Mouse (Mus musculus): Measurements from ENCODE around the gene Gm6377. TPM values are rescaled to one million over a fixed set of nuclear protein-coding genes. Genes with fewer than 3 reads are reported as not detected.

Gene Gm6377
- polyA plus RNA-seq (2014; fragmentation: Nextera tagmentation; extraction: Ambion mirVana): not detected in 2 replicates

DNA sequence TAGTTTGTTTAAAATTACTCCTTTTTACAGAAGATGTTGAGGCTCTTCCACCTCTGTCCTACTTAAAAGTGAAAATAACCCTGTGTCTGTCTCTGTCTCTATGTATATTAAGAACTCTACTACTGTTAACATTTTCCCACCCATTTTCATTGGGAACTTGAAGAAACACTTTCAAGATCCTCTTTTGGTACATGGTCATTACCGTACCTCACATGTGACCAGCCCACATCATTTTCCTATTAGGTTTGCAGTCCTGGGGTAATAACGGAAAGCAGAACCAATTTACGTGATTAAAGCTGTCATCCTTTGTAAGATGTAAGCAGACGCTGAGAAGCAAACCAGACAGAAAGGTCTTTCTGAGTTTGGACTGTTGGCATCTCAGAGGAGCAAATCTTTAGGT lies at the start of gene Gm6377:
TSS of gene Gm6377 (plus strand) at position 289 of the 400 bp plus-strand sequence.
- no peak within 1 kb of the TSS for H3K9ac ChIP-seq (replicated peaks; ENCODE audit: low read depth, low read length)
- no peak within 1 kb of the TSS for H3K27ac ChIP-seq (ENCODE audit: low read depth, low read length)
- no peaks in the 10 kb centered on the region for H3K9me3 ChIP-seq (ENCODE audit: control insufficient read depth, low read length)
- WGBS: 78% methylated on average over 4 of the region's 4 CpGs
- H3K4me3 ChIP-seq (ENCODE audit: low read depth, low read length): no peak within 1 kb of the TSS
- no peak for ATAC-seq (ENCODE audit: low read depth)
- H3K4me2 ChIP-seq (ENCODE audit: low read depth, low read length): no peak within 1 kb of the TSS
- no peaks in the 10 kb centered on the region for H3K36me3 ChIP-seq (ENCODE audit: control insufficient read depth, insufficient read depth, low read length)
- H3K27me3 ChIP-seq (ENCODE audit: control insufficient read depth, insufficient read depth, low read length): no peaks in the 10 kb centered on the region
- H3K4me1 ChIP-seq (ENCODE audit: control insufficient read depth, insufficient read depth, low read length): no peaks in the 10 kb centered on the region

DNA sequence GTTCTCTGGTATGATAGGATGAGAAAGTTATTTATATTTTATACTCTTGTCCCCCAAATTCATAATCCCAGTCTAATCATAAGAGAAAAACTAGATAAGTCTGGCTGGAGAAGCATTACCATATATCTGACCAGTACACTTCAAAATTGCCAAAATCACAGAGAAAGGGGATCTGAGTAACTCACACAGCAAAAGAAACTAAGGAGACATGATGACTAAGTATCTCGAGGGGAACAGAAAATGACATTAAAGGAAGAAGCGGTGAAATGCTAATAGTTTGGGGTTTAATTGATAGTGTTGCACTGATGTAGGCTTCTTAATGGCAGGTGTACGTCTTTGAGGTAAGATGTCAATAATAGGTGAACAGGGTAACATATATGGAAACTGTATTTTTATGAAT lies 49.4 kb upstream of the Gm6377 start:
- Histone ChIP-seq H3K36me3 (ENCODE audit: control insufficient read depth, insufficient read depth, low read length) (no peaks in the 10 kb centered on the region), H3K9me3 (ENCODE audit: control insufficient read depth, low read length) (no peaks in the 10 kb centered on the region), H3K4me1 (ENCODE audit: control insufficient read depth, insufficient read depth, low read length) (no peaks in the 10 kb centered on the region), H3K27ac (ENCODE audit: low read depth, low read length) (no peak overlapping the region), H3K9ac (replicated peaks; ENCODE audit: low read depth, low read length) (no peak overlapping the region), H3K4me3 (ENCODE audit: low read depth, low read length) (no peak overlapping the region), H3K27me3 (ENCODE audit: control insufficient read depth, insufficient read depth, low read length) (no peaks in the 10 kb centered on the region), H3K4me2 (ENCODE audit: low read depth, low read length) (no peak overlapping the region)
- no peak for ATAC-seq (ENCODE audit: low read depth)
- 97% methylated on average over 3 of the region's 3 CpGs for WGBS

DNA sequence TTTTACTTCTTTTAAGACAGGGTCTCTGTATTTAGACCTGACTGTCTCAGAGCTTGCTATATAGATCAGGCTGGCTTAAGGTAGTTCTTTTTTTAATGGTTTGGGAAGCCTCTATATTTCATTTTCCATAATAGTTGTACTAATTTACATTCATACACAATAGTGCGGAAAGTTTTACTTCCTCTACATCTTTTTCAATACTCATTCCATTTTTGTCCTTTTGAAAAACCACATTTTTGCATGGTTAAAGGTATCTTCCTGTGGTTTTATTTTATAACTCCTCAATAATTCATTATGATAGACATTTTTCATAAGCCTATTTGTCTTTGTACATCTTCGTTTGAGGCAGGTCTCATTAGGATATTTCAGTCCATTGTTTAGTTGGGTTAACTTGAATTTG lies 45.3 kb upstream of the Gm6377 start:
- H3K4me2 ChIP-seq (ENCODE audit: low read depth, low read length): no peak overlapping the region
- H3K9me3 ChIP-seq (ENCODE audit: control insufficient read depth, low read length): no peaks in the 10 kb centered on the region
- H3K36me3 ChIP-seq (ENCODE audit: control insufficient read depth, insufficient read depth, low read length): no peaks in the 10 kb centered on the region
- H3K4me1 ChIP-seq (ENCODE audit: control insufficient read depth, insufficient read depth, low read length): no peaks in the 10 kb centered on the region
- whole genome bisulfite sequencing: 95% methylated on average over 2 of the region's 2 CpGs
- ATAC-seq (ENCODE audit: low read depth): no peak
- H3K9ac ChIP-seq (replicated peaks; ENCODE audit: low read depth, low read length): no peak overlapping the region
- no peak overlapping the region for H3K4me3 ChIP-seq (ENCODE audit: low read depth, low read length)
- H3K27ac ChIP-seq (ENCODE audit: low read depth, low read length): no peak overlapping the region
- no peaks in the 10 kb centered on the region for H3K27me3 ChIP-seq (ENCODE audit: control insufficient read depth, insufficient read depth, low read length)

DNA sequence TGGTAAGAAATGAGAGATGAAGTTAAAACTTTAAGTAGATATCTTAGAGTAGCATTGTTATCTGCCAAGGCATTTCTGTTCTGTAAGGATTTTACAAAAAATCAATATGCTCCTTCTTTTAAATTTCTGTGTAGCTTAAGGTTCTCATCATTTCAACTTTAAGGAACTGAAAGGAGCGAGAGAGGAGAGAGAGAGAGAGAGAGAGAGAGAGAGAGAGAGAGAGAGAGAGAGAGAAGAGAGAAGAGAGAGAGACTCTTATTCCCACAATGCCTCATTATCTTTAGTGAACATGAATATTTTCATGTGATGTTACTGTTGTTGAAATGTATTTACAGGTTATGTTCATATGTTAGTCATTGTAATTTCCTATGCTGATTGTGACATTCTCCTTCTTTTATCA lies 36.2 kb upstream of the Gm6377 start:
- Histone ChIP-seq H3K4me2 (ENCODE audit: low read depth, low read length) (no peak overlapping the region), H3K9me3 (ENCODE audit: control insufficient read depth, low read length) (no peaks in the 10 kb centered on the region), H3K9ac (replicated peaks; ENCODE audit: low read depth, low read length) (no peak overlapping the region), H3K27me3 (ENCODE audit: control insufficient read depth, insufficient read depth, low read length) (no peaks in the 10 kb centered on the region), H3K4me1 (ENCODE audit: control insufficient read depth, insufficient read depth, low read length) (no peaks in the 10 kb centered on the region), H3K36me3 (ENCODE audit: control insufficient read depth, insufficient read depth, low read length) (no peaks in the 10 kb centered on the region), H3K4me3 (ENCODE audit: low read depth, low read length) (no peak overlapping the region), H3K27ac (ENCODE audit: low read depth, low read length) (no peak overlapping the region)
- no peak for ATAC-seq (ENCODE audit: low read depth)
- WGBS: 100% methylated on average over 1 of the region's 1 CpGs

DNA sequence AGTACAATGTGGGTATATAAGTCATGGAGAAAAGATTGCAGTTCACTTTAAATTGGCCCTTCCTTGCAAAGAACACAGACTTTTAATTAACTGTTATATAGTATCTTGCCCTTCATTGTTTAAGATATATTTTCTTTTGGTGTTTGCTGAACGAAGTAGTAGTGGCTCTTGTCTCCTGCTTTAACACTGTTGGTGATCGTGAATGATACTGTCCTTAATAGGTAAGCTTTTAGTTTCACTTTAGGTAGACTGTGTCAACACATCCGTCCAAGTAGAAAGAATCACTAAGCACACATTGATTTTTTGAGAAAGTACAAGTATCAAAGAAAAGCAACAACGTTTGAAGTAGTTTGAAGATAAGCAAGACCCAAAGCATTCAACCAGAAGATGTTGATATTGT lies 35.7 kb upstream of the Gm6377 start:
- H3K4me2 ChIP-seq (ENCODE audit: low read depth, low read length): no peak overlapping the region
- no peaks in the 10 kb centered on the region for H3K4me1 ChIP-seq (ENCODE audit: control insufficient read depth, insufficient read depth, low read length)
- H3K4me3 ChIP-seq (ENCODE audit: low read depth, low read length): no peak overlapping the region
- no peaks in the 10 kb centered on the region for H3K9me3 ChIP-seq (ENCODE audit: control insufficient read depth, low read length)
- no peaks in the 10 kb centered on the region for H3K27me3 ChIP-seq (ENCODE audit: control insufficient read depth, insufficient read depth, low read length)
- 79% methylated on average over 4 of the region's 4 CpGs for WGBS
- H3K36me3 ChIP-seq (ENCODE audit: control insufficient read depth, insufficient read depth, low read length): no peaks in the 10 kb centered on the region
- H3K9ac ChIP-seq (replicated peaks; ENCODE audit: low read depth, low read length): no peak overlapping the region
- no peak overlapping the region for H3K27ac ChIP-seq (ENCODE audit: low read depth, low read length)
- ATAC-seq (ENCODE audit: low read depth): no peak

DNA sequence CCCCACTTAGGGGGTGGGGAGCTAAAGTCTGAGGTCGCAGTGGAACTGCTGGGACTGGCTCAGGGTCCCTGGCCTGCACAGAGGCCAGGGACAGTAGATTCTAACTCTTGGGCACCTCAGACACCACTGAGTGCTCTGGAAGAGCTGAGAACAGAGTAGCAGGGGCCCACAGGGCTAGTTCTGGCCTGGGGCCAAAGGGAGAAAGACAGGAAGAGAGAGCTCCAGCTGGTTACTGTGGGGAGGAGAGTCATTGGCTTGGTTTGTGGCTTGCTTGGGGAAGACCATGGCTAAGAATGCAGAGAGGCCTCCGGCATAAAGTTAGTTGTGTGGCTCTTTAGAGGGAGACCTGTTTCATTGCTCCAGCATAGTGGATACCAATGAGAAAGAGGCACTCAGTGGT lies 21.5 kb upstream of the Gm6377 start:
- H3K27ac ChIP-seq (ENCODE audit: low read depth, low read length): no peak overlapping the region
- WGBS: 84% methylated on average over 2 of the region's 2 CpGs
- no peak for ATAC-seq (ENCODE audit: low read depth)
- H3K27me3 ChIP-seq (ENCODE audit: control insufficient read depth, insufficient read depth, low read length): no peaks in the 10 kb centered on the region
- no peaks in the 10 kb centered on the region for H3K9me3 ChIP-seq (ENCODE audit: control insufficient read depth, low read length)
- H3K4me3 ChIP-seq (ENCODE audit: low read depth, low read length): no peak overlapping the region
- H3K9ac ChIP-seq (replicated peaks; ENCODE audit: low read depth, low read length): no peak overlapping the region
- H3K4me1 ChIP-seq (ENCODE audit: control insufficient read depth, insufficient read depth, low read length): no peaks in the 10 kb centered on the region
- no peaks in the 10 kb centered on the region for H3K36me3 ChIP-seq (ENCODE audit: control insufficient read depth, insufficient read depth, low read length)
- no peak overlapping the region for H3K4me2 ChIP-seq (ENCODE audit: low read depth, low read length)

DNA sequence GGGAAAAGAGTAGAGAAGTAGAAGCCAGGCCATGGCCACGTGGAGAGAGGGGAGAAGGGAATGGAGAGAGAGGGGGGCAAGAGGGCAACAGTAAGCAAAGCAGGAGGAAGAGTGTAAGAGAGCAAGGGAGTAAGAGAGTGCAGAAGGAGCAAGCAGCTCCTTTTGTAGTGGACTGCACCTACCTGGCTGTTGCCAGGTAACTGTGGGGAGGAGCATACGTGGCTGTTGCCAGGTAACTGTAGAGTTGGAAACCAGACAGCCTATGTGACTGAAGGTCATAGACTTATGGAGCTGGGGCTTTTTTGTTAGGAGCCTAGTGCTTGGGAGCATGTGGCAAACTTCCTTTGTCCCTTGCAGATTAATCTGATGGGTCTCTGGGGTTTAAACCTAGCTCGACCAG lies 21.1 kb upstream of the Gm6377 start:
- H3K36me3 ChIP-seq (ENCODE audit: control insufficient read depth, insufficient read depth, low read length): no peaks in the 10 kb centered on the region
- no peaks in the 10 kb centered on the region for H3K27me3 ChIP-seq (ENCODE audit: control insufficient read depth, insufficient read depth, low read length)
- H3K9ac ChIP-seq (replicated peaks; ENCODE audit: low read depth, low read length): no peak overlapping the region
- H3K4me3 ChIP-seq (ENCODE audit: low read depth, low read length): no peak overlapping the region
- no peaks in the 10 kb centered on the region for H3K4me1 ChIP-seq (ENCODE audit: control insufficient read depth, insufficient read depth, low read length)
- H3K4me2 ChIP-seq (ENCODE audit: low read depth, low read length): no peak overlapping the region
- H3K9me3 ChIP-seq (ENCODE audit: control insufficient read depth, low read length): no peaks in the 10 kb centered on the region
- WGBS: 35% methylated on average over 3 of the region's 3 CpGs
- ATAC-seq (ENCODE audit: low read depth): no peak
- no peak overlapping the region for H3K27ac ChIP-seq (ENCODE audit: low read depth, low read length)

DNA sequence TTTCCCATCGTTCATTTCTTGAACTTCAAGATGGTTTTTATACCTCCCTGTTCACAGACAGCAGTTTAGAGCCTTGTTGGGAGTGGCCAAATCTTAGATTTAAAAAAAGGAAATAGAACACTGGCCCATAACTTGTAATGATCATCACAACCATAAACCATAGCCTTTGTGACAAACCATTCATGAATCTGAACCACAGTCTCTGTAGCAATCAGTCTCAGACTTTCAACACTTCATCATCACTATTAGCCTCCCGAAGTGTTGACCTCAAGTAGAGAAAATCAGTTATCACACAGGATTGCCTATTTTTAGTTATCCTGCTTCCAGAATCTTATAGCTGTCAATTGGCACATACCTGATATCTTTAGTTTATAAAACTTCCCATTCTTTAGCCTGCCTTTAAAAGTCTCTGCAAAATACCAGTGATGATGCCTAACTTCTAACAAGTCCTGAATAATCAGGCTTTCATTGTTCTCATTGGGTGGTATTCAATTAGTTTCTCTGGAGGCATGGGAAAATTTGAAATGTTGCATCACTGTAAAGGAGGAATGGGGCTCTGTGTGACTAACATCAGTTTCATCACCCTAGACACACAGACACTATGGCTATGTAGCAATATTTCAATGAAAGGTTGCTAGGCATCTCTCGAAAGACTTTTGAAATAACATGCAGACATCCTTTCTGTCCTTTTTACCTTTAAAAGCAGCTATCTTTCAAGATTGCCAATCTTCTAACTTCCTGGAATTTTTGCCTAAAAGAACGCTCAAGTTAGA lies 11.7 kb upstream of the Gm6377 start:
- H3K36me3 ChIP-seq (ENCODE audit: control insufficient read depth, insufficient read depth, low read length): no peaks in the 10 kb centered on the region
- no peaks in the 10 kb centered on the region for H3K27me3 ChIP-seq (ENCODE audit: control insufficient read depth, insufficient read depth, low read length)
- no peak for ATAC-seq (ENCODE audit: low read depth)
- no peaks in the 10 kb centered on the region for H3K9me3 ChIP-seq (ENCODE audit: control insufficient read depth, low read length)
- no peak overlapping the region for H3K4me3 ChIP-seq (ENCODE audit: low read depth, low read length)
- no peaks in the 10 kb centered on the region for H3K4me1 ChIP-seq (ENCODE audit: control insufficient read depth, insufficient read depth, low read length)
- H3K4me2 ChIP-seq (ENCODE audit: low read depth, low read length): no peak overlapping the region
- no peak overlapping the region for H3K9ac ChIP-seq (replicated peaks; ENCODE audit: low read depth, low read length)
- H3K27ac ChIP-seq (ENCODE audit: low read depth, low read length): no peak overlapping the region
- WGBS: 87% methylated on average over 4 of the region's 4 CpGs

DNA sequence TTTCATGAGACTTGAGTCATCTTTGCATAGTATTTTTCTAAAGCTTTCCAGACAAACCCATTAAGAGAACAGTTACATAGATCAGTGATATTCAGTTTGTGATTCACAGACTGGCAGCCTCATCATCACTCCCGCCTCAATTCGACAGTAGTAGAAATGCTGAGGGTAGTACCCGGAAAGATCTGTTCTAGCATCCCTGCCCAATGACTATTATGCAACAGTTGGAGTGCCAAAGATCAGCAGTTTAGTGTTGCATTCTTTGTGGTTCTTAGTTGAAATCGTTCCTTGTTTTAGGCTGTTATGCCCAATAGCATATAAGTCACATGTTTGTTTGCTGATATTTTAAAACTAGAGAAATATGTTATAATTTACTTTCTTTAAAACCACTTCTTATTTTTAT lies 6.9 kb upstream of the Gm6377 start:
- H3K27me3 ChIP-seq (ENCODE audit: control insufficient read depth, insufficient read depth, low read length): no peaks in the 10 kb centered on the region
- H3K9me3 ChIP-seq (ENCODE audit: control insufficient read depth, low read length): no peaks in the 10 kb centered on the region
- no peak overlapping the region for H3K4me3 ChIP-seq (ENCODE audit: low read depth, low read length)
- no peaks in the 10 kb centered on the region for H3K4me1 ChIP-seq (ENCODE audit: control insufficient read depth, insufficient read depth, low read length)
- no peak overlapping the region for H3K9ac ChIP-seq (replicated peaks; ENCODE audit: low read depth, low read length)
- 90% methylated on average over 4 of the region's 4 CpGs for WGBS
- H3K36me3 ChIP-seq (ENCODE audit: control insufficient read depth, insufficient read depth, low read length): no peaks in the 10 kb centered on the region
- H3K4me2 ChIP-seq (ENCODE audit: low read depth, low read length): no peak overlapping the region
- no peak overlapping the region for H3K27ac ChIP-seq (ENCODE audit: low read depth, low read length)
- ATAC-seq (ENCODE audit: low read depth): no peak

Data from neural tube, embryonic 14.5 days (tissue).